Mouse (Mus musculus) limb, embryonic 11.5 days (tissue): Measurements from ENCODE around the gene Trafd1. TPM values are rescaled to one million over a fixed set of nuclear protein-coding genes. Genes with fewer than 3 reads are reported as not detected.
"Not testable (repeated sequence)": the region's sequence is repeated elsewhere in the genome, so short reads cannot be mapped to it uniquely, and the experiment has no call there.

ENCODE experiments used
- ATAC-seq: fragments of 200-750 bp; cut with Nextera tagmentation; 2 replicates; pipeline ENCODE4 v1.8.0; 2017; ENCODE audit warnings: low read depth; ENCODE audit not compliant: insufficient number of reproducible peaks, low FRiP score, low TSS enrichment
- DNase-seq: peaks from one replicate; pipeline ENCODE4 v3.0.0-alpha.2; 2015; ENCODE audit warnings: low spot score
- H3K27ac ChIP-seq: fragments of 300-500 bp; sonication (generic); replicated peaks from 2 replicates; pipeline ENCODE4 v1.5.1; 2014; ENCODE audit warnings: low read depth, mild to moderate bottlenecking, low read length
- H3K27me3 ChIP-seq: fragments of 300-500 bp; sonication (generic); 2 replicates; pipeline ENCODE4 v1.6.1; 2014; ENCODE audit warnings: mild to moderate bottlenecking, low read length, mixed read lengths; ENCODE audit not compliant: control insufficient read depth, insufficient read depth
- H3K36me3 ChIP-seq: fragments of 300-500 bp; sonication (generic); 2 replicates; pipeline ENCODE4 v1.6.1; 2014; ENCODE audit warnings: mild to moderate bottlenecking, low read length, moderate library complexity, mixed read lengths; ENCODE audit not compliant: control insufficient read depth, insufficient read depth
- H3K4me1 ChIP-seq: fragments of 300-500 bp; sonication (generic); 2 replicates; pipeline ENCODE4 v1.6.1; 2014; ENCODE audit warnings: low read length, mixed read lengths; ENCODE audit not compliant: control insufficient read depth, insufficient read depth
- H3K4me2 ChIP-seq: fragments of 300-500 bp; sonication (generic); 2 replicates; pipeline ENCODE4 v1.6.1; 2014; ENCODE audit warnings: low read depth, mild to moderate bottlenecking, moderate library complexity; ENCODE audit not compliant: severe bottlenecking
- H3K4me3 ChIP-seq: fragments of 300-500 bp; sonication (generic); 2 replicates; pipeline ENCODE4 v1.5.1; 2014; ENCODE audit warnings: low read depth, low read length
- H3K9ac ChIP-seq: fragments of 300-500 bp; sonication (generic); 2 replicates; pipeline ENCODE4 v1.6.1; 2014; ENCODE audit warnings: mild to moderate bottlenecking, low read length
- H3K9me3 ChIP-seq: fragments of 300-500 bp; sonication (generic); 2 replicates; pipeline ENCODE4 v1.6.1; 2016; ENCODE audit warnings: low read length; ENCODE audit not compliant: control insufficient read depth
- WGBS: fragments of 180-500 bp; shearing (Covaris S2); extraction: QIAGEN DNeasy Blood & Tissue Kit; methylation state at CpG from one replicate; pipeline ENCODE4 v1.1.7; 2014; 5-methylcytosine and 5-hydroxymethylcytosine counted together
- polyA plus RNA-seq: library from polyadenylated mRNA; unstranded; fragments of >200 nt; fragmentation: Nextera tagmentation; extraction: Ambion mirVana; gene quantifications from 2 replicates; pipeline ENCODE4 v1.2.1, GENCODE M21; 2014

Trafd1 gene
- polyA plus RNA-seq, 1 experiment from 2014 or later = 59.7 TPM

DNA sequence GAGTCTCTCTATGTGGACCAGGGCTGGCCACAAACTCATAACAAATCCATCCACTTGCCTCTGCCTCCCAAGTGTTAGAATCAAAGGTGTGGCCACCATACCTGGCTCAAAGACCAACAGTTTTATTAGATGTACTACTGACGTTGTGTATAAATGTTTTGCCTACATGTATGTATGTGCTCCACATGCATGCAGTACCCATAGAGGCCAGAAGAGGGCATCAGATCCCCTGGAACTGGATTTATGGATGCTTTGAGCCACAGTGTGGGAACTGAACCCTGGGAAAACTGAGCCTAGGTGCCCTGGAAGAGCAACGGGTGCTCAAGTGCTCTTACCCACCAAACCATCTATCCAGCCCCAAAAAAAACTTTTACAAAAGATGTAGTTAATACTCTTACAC lies 4.7 kb downstream of the Trafd1 start:
- Histone ChIP-seq H3K9ac (no peak overlapping the region), H3K4me1 (no peaks in the 10 kb centered on the region), H3K4me3 (no peak overlapping the region), H3K27me3 (no peaks in the 10 kb centered on the region), H3K27ac (no peak overlapping the region), H3K36me3 (peaks cover 18% of the 10 kb centered on the region; the same call in 1 of the 2 replicates), H3K9me3 (no peaks in the 10 kb centered on the region; the same call in 1 of the 2 replicates), H3K4me2 (no peak overlapping the region)
- WGBS = 94% methylated on average over 2 of the region's 2 CpGs
- no peak for ATAC-seq
- peak; percentile 40 for DNase-seq

DNA sequence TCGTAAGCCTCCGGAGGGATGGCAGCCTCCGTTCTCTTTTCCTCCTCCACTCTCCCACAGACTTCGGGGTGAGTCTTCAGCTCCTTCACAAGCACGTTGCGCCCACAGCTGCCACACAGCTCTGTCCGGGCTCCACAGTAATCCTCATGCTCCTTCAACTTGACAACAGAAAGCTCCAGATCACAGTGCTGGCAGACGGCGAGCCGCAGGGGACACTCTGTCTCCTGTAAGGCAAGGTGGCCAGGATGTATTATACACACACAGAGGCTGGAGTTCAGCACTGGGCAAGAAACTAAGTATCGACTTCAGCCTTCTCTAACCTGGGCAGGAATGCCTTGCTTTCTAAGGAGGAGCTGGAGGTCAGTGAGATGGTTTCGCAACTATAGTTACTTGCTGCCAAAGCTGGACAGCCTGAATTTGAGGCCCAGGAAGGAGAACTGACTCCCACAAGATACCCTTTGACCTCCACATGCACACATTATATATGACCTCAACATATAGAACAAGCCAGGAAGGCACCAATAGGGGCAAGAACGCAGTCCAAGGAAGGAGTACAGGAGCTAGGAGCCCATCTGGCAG lies 6.7 kb downstream of the Trafd1 start:
- ATAC-seq (no peak), DNase-seq (no peak)
- Histone ChIP-seq H3K9ac (no peak overlapping the region), H3K4me3 (no peak overlapping the region), H3K27ac (no peak overlapping the region), H3K4me2 (no peak overlapping the region), H3K36me3 (peaks cover 28% of the 10 kb centered on the region; the same call in 1 of the 2 replicates), H3K9me3 (no peaks in the 10 kb centered on the region; the same call in 1 of the 2 replicates), H3K27me3 (no peaks in the 10 kb centered on the region), H3K4me1 (no peaks in the 10 kb centered on the region)
- 94% methylated on average over 13 of the region's 13 CpGs for WGBS

DNA sequence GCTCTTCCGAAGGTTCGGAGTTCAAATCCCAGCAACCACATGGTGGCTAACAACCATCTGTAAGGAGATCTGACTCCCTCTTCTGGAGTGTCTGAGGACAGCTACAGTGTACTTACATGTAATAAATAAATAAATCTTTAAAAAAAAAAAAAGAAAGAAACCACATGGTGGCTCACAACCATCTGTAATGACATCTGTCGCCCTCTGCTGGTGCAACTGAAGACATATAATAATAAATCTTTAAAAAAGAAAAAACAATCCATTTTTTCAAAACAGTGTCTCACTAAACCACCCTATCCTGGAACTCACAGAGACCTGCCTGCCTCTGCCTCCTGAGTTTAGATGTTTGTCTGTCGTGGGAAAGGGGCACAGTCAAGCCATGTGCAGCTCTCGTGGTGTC lies 8.5 kb downstream of the Trafd1 start:
- not testable (repeated sequence) for H3K4me3 ChIP-seq, H3K9ac ChIP-seq, H3K27ac ChIP-seq, H3K4me2 ChIP-seq, H3K27me3 ChIP-seq, H3K4me1 ChIP-seq, ATAC-seq, DNase-seq, H3K9me3 ChIP-seq
- peaks cover 39% of the 10 kb centered on the region for H3K36me3 ChIP-seq
- 73% methylated on average over 5 of the region's 5 CpGs for WGBS

DNA sequence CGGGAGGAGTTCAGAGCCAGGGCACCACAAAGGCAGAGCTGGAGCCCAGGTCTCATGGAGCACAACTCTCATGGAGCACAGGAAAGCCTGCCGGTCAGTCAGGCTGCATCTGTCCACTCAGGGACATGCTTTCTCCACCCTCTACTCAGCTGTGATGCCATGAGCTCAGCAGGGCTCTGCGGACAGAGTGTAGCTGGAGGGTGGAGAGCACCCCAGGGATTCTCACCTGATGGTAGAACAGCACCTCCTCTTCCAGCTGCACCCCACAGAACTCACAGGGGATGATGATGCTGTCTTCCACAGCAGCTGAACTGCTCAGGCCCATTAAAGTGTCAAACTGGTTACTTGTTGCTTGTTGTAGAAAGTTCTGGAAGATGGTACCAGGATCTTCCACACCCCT lies 10.6 kb downstream of the Trafd1 start:
- Histone ChIP-seq H3K4me3 (no peak overlapping the region), H3K4me2 (no peak overlapping the region), H3K27me3 (no peaks in the 10 kb centered on the region), H3K9ac (no peak overlapping the region), H3K27ac (no peak overlapping the region), H3K4me1 (no peaks in the 10 kb centered on the region), H3K9me3 (no peaks in the 10 kb centered on the region), H3K36me3 (peaks cover 32% of the 10 kb centered on the region)
- DNase-seq = no peak
- 85% methylated on average over 3 of the region's 3 CpGs for WGBS
- ATAC-seq = no peak

DNA sequence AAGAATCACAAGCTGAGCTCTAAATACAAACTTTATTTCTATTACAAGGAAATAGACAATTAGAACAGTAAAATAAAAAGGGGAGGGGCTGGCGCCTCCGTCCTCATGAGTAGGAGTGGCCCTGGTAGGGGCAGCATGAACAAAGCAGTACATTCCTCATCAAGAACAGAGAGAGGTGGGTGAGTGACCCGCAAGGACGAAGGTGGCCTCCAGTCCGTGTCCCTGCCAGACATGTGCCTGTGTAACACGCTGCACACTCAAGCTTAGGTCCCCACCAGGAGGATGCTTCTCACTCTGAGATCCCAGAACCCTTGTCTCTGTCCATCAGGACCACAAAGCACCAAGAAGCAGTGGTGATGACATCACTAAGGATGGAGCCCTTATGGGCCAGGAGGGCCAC lies 13.7 kb downstream of the Trafd1 start:
- no peak for ATAC-seq
- no peaks in the 10 kb centered on the region for H3K9me3 ChIP-seq
- no peaks in the 10 kb centered on the region for H3K27me3 ChIP-seq
- H3K36me3 ChIP-seq = peaks cover 23% of the 10 kb centered on the region
- H3K4me1 ChIP-seq = no peaks in the 10 kb centered on the region
- H3K4me2 ChIP-seq = no peak overlapping the region
- 90% methylated on average over 6 of the region's 6 CpGs for WGBS
- H3K9ac ChIP-seq = no peak overlapping the region
- DNase-seq = no peak
- no peak overlapping the region for H3K27ac ChIP-seq
- H3K4me3 ChIP-seq = no peak overlapping the region

DNA sequence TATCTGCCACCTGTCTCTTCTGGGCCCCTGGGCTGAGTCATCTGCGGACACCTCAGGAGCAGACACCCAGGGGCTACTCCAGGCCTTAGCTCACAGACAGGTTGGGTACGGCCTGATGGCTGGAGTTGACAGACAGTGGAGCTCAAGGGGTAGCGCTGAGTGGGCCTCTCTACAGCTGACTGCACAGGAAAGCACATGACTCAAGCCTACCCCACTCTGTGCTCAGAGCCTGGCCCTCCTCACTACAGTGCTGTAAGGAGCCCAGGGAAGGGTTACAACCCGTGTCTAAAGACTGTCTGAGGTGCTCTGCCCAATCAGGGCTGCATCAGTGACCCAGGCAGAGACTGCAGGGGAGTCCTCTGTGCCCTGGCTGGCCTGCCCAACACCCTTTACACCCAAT lies 18.2 kb downstream of the Trafd1 start:
- H3K27ac ChIP-seq = no peak overlapping the region
- H3K4me2 ChIP-seq = no peak overlapping the region
- no peak overlapping the region for H3K4me3 ChIP-seq
- H3K4me1 ChIP-seq = no peaks in the 10 kb centered on the region
- no peak for ATAC-seq
- no peak for DNase-seq
- H3K9ac ChIP-seq = no peak overlapping the region
- 86% methylated on average over 4 of the region's 4 CpGs for whole genome bisulfite sequencing
- H3K36me3 ChIP-seq = peaks cover 17% of the 10 kb centered on the region
- H3K9me3 ChIP-seq = no peaks in the 10 kb centered on the region
- H3K27me3 ChIP-seq = no peaks in the 10 kb centered on the region

DNA sequence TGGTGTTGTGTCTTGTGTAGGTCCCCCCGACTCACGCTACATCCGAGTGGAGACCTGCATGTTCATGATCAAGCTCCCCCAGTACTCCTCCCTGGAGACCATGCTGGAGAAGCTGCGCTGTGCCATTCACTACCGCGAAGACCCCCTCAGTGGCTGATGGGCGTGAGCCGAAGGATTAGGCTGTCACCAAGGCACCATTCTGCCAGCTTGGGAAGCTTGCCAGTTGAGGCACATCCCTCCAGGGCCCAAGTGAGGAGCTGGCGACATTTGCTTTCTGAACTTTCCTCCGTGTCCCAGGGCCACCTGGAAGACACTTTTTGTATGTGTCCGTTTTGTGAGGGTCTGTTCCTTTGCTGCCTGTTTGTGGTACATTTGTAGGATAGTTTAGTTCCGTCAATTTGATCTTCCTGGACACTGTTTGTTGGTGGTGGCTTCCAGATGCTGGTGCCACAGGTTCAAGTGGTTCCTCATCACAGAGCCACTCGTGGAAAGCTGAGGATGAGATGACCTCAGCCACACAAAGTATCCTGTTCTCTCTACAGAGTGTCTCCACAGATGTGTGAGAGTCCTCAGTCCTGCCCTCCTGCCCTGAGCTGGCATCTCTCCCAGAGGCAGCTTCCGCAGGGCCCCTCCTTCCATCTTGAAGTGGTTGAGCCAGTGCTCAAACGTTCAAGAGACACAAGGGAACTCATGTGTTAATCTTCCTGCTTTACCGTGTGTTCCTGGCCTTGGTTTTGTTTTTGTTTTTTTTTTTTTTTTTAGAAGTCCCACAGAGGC lies 18.8 kb downstream of the Trafd1 start:
- 91% methylated on average over 16 of the region's 16 CpGs for WGBS
- Histone ChIP-seq H3K27ac (no peak overlapping the region), H3K4me2 (no peak overlapping the region), H3K9ac (no peak overlapping the region), H3K9me3 (no peaks in the 10 kb centered on the region), H3K4me1 (no peaks in the 10 kb centered on the region), H3K27me3 (no peaks in the 10 kb centered on the region), H3K4me3 (no peak overlapping the region), H3K36me3 (peaks cover 19% of the 10 kb centered on the region; the same call in 1 of the 2 replicates)
- no peak for DNase-seq
- ATAC-seq = no peak

DNA sequence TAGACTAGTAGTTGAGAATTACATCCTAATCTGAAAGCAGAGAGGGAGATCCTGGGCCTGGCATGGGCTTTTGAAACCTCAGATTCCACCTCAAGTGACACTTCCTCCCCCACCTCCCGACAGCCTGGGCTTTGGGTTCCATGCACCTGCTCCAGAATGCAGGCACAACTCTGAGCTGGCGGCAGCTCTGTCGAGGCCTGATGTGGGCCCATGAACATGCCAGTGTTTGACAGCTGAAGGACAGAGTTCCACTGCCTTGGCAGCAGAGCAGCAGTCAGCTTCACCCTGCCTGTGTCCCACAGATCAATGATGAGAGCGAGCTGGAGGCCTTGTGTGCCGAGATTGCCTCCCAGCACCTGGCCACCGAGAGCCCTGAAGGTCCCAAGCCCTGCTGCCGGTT lies 22.0 kb downstream of the Trafd1 start:
- ATAC-seq = no peak
- H3K4me2 ChIP-seq = no peak overlapping the region
- H3K4me1 ChIP-seq = no peaks in the 10 kb centered on the region
- H3K27ac ChIP-seq = no peak overlapping the region
- H3K9ac ChIP-seq = no peak overlapping the region
- H3K27me3 ChIP-seq = no peaks in the 10 kb centered on the region
- no peak overlapping the region for H3K4me3 ChIP-seq
- H3K9me3 ChIP-seq = no peaks in the 10 kb centered on the region
- 88% methylated on average over 7 of the region's 7 CpGs for WGBS
- no peak for DNase-seq
- H3K36me3 ChIP-seq = peaks cover 28% of the 10 kb centered on the region
